Mouse (Mus musculus) cerebellum, adult 8-10 months (tissue): Measurements from ENCODE around the gene Uxs1.

ENCODE experiments used
- DNase-seq: peaks from one replicate; pipeline ENCODE4 v3.0.0; 2022

The Uxs1 gene

GRCm38 (mm10) chr1:43717967-43718366 is 109.6 kb downstream of the Uxs1 start:
- no peak for DNase-seq

- DNase-seq: no peak
Observed at GRCm38 (mm10) chr1:43714841-43715240, 112.8 kb downstream of the Uxs1 start.

- peak; percentile 2 for DNase-seq
Observed at GRCm38 (mm10) chr1:43698577-43699000, 129.0 kb downstream of the Uxs1 start.
